ENCODE assay signal across 22 mouse cellular contexts in the genomic region with DNA sequence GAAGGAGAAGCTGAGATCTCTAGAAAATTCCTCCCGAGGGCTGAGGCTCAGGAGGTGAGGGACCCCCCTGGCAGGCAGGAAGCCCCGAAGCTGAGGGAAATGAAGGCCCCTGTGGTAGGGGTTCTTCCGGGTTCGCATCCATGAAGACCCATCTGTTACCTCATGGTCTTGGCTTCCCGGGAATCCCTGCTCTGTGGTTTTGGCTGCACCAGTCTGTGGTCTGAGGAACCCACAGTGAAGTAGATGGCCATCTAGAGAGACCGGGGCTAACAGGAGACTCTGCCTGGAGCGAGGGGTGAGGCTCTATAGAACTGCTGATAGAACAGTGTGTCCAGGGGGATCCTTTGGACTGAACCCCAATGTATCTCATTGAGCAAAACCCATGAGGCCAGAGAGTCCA. TPM values are rescaled to one million over a fixed set of nuclear protein-coding genes. Genes with fewer than 3 reads are reported as not detected.
"Had no signal": no experiment of that assay in that cellular context is flagged by ENCODE, and none has a peak within 500 bp of the region (broad histone marks: within the 10 kb centered on the region; RNA-seq: fewer than 3 reads in every experiment).

No protein-coding gene starts in this region.

- H3K4me2 ChIP-seq: limb, embryonic 15.5 days; liver, embryonic 11.5 days; lung, embryonic 15.5 days; midbrain, embryonic 13.5 days had no signal

- ATAC-seq: liver, postnatal 0 days; midbrain, embryonic 13.5 days; midbrain, embryonic 16.5 days had no signal

- H3K9ac ChIP-seq: limb, embryonic 15.5 days; liver, embryonic 14.5 days; liver, postnatal 0 days; lung, embryonic 15.5 days; midbrain, embryonic 13.5 days had no signal

- H3K4me3 ChIP-seq: layer of hippocampus, adult 2 months; limb, embryonic 15.5 days; lung, embryonic 15.5 days; megakaryocyte, embryonic 14.5 days; midbrain, embryonic 10.5 days; midbrain, embryonic 13.5 days had no signal

- DNase-seq: kidney, adult 2 months; kidney, postnatal 25 days; layer of hippocampus, adult 9-11 months; liver, postnatal 0 days; lung, postnatal 10 days; lung, postnatal 36 days; right cerebral cortex, postnatal 4 days; thymus, postnatal 25 days had no signal

- H3K36me3 ChIP-seq: limb, embryonic 15.5 days; lung, embryonic 15.5 days; midbrain, embryonic 10.5 days; midbrain, embryonic 13.5 days had no signal

- H3K9me3 ChIP-seq: limb, embryonic 15.5 days; lung, embryonic 15.5 days; midbrain, embryonic 13.5 days had no signal

- H3K27ac ChIP-seq: kidney, postnatal 0 days; layer of hippocampus, adult 2 months; limb, embryonic 15.5 days; liver, embryonic 14.5 days; lung, embryonic 15.5 days; midbrain, embryonic 10.5 days; midbrain, embryonic 13.5 days; stomach, postnatal 0 days had no signal

RNA-seq across cellular contexts. Expression of a gene that starts 33.3 kb away (rescaled TPM):
- polyA plus RNA-seq: kidney, adult 2 months; kidney, embryonic 14.5 days; kidney, postnatal 0 days; limb, embryonic 11.5 days; limb, embryonic 15.5 days; liver, postnatal 0 days; lung, embryonic 15.5 days; thymus, postnatal 0 days had no signal
